Mouse (Mus musculus) brain, embryonic 14.5 days (tissue): ENCODE measurements around the gene Fam173a.

Experiments
- CTCF ChIP-seq: fragments of 200-500 bp; IDR thresholded peaks from 2 replicates; pipeline ENCODE4 v1.5.1; 2012; ENCODE audit warnings: inconsistent platforms, mild to moderate bottlenecking, moderate library complexity, borderline replicate concordance; ENCODE audit not compliant: insufficient read depth, insufficient read length; ENCODE audit errors: extremely low read depth
- POLR2A ChIP-seq: fragments of 200-500 bp; IDR thresholded peaks from 2 replicates; pipeline ENCODE4 v1.6.1; 2012; ENCODE audit warnings: mild to moderate bottlenecking, inconsistent platforms, borderline replicate concordance; ENCODE audit not compliant: poor library complexity, insufficient read depth, insufficient read length, severe bottlenecking; ENCODE audit errors: extremely low read depth

GRCm38 (mm10) chr17:25755086-25755485 is 37.6 kb downstream of the Fam173a start:
- no peak for TF ChIP-seq CTCF
- TF ChIP-seq POLR2A = no peak
